Mouse (Mus musculus) lung, postnatal 0 days (tissue): ENCODE measurements around the gene Cic.

Source experiments
- CTCF ChIP-seq: IDR thresholded peaks from 2 replicates; pipeline ENCODE4 v1.5.1; 2016; ENCODE audit warnings: antibody characterized with exemption, mild to moderate bottlenecking
- EP300 ChIP-seq: IDR thresholded peaks from 2 replicates; pipeline ENCODE4 v1.6.1; 2016; ENCODE audit warnings: antibody characterized with exemption, mild to moderate bottlenecking, control low read depth

GRCm38 (mm10) chr7:25282731-25283211, 15.3 kb downstream of the Cic start:
- TF ChIP-seq EP300: no peak
- peak; percentile 46 for TF ChIP-seq CTCF
